Mouse (Mus musculus) frontal cortex, postnatal 36 days (tissue): ENCODE data around the gene Tmem114.
A peak's percentile ranks its signal among the peaks of the same experiment; 100 is the strongest.

Experiments used
- DNase-seq, 2 experiments: peaks; one replicate each; pipeline ENCODE4 v3.0.0; 2022; ENCODE audit warnings: low spot score in 2 of 2

The Tmem114 gene

GRCm38 (mm10) chr16:8424971-8425330, at the start of gene Tmem114:
TSS of gene Tmem114 (minus strand) at chr16:8425136.
- peak in 1 of 2 experiments; percentile 26 for DNase-seq

- DNase-seq = peak; percentile 89 to 94
Observed at GRCm38 (mm10) chr16:8470603-8471481, 45.9 kb upstream of the Tmem114 start, which contains the start of gene Mettl22. TSS of gene Mettl22 (plus strand) at chr16:8470788.

GRCm38 (mm10) chr16:8470132-8470531, 45.2 kb upstream of the Tmem114 start:
- DNase-seq = no peak

GRCm38 (mm10) chr16:8459098-8459497, 34.2 kb upstream of the Tmem114 start:
- peak; percentile 41 to 49 for DNase-seq

- DNase-seq = no peak
Observed at GRCm38 (mm10) chr16:8458391-8458790, 33.5 kb upstream of the Tmem114 start.

GRCm38 (mm10) chr16:8455221-8455620, 30.3 kb upstream of the Tmem114 start:
- no peak for DNase-seq

GRCm38 (mm10) chr16:8453301-8453700, 28.4 kb upstream of the Tmem114 start:
- no peak for DNase-seq

GRCm38 (mm10) chr16:8446256-8446655, 21.3 kb upstream of the Tmem114 start:
- DNase-seq = no peak

GRCm38 (mm10) chr16:8444911-8445310, 20.0 kb upstream of the Tmem114 start:
- DNase-seq = no peak

- no peak for DNase-seq
Observed at GRCm38 (mm10) chr16:8432616-8433015, 7.7 kb upstream of the Tmem114 start.

- no peak for DNase-seq
Observed at GRCm38 (mm10) chr16:8429531-8429930, 4.6 kb upstream of the Tmem114 start.

GRCm38 (mm10) chr16:8425736-8426135, 800 bp upstream of the Tmem114 start:
- no peak for DNase-seq

- peak; percentile 72 to 73 for DNase-seq
Observed at GRCm38 (mm10) chr16:8424161-8424970, 570 bp downstream of the Tmem114 start.

- no peak for DNase-seq
Observed at GRCm38 (mm10) chr16:8423626-8424114, 1.3 kb downstream of the Tmem114 start.

- no peak for DNase-seq
Observed at GRCm38 (mm10) chr16:8420842-8421241, 4.1 kb downstream of the Tmem114 start.

- DNase-seq = no peak
Observed at GRCm38 (mm10) chr16:8420381-8420780, 4.6 kb downstream of the Tmem114 start.

GRCm38 (mm10) chr16:8419666-8420065, 5.3 kb downstream of the Tmem114 start:
- DNase-seq = no peak

- DNase-seq = no peak
Observed at GRCm38 (mm10) chr16:8418126-8418525, 6.8 kb downstream of the Tmem114 start.

GRCm38 (mm10) chr16:8417011-8417720, 7.8 kb downstream of the Tmem114 start:
- peak in 1 of 2 experiments; percentile 23 for DNase-seq

- no peak for DNase-seq
Observed at GRCm38 (mm10) chr16:8415996-8416395, 8.9 kb downstream of the Tmem114 start.

- no peak for DNase-seq
Observed at GRCm38 (mm10) chr16:8413441-8413840, 11.5 kb downstream of the Tmem114 start.

- peak in 1 of 2 experiments; percentile 55 for DNase-seq
Observed at GRCm38 (mm10) chr16:8412213-8412612, 12.7 kb downstream of the Tmem114 start.
